Comparison of ENCODE assay signal across 1 mouse cellular context in genomic region chr9:72449367-72449766, GRCm38 (mm10).
TF ChIP-seq lines count a peak whose summit lies in the region.

No protein-coding gene starts in this region.

TF ChIP-seq in CH12.LX, 34 proteins besides CTCF, POLR2A, EP300 and RAD21 (continued from another document):
- TF ChIP-seq MXI1 (IDR thresholded peaks at IDR 0.05; ENCODE audit: low read depth, low read length) (peak; percentile 41; the same call in 1 of the 2 replicates), JUN (IDR thresholded peaks at IDR 0.05; ENCODE audit: insufficient read depth, low read depth, low read length) (no peak), NRF1 (IDR thresholded peaks at IDR 0.05; ENCODE audit: low read depth, low read length) (no peak), GABPA (IDR thresholded peaks at IDR 0.05; ENCODE audit: insufficient replicate concordance, low read depth, low read length) (no peak), SIN3A (IDR thresholded peaks at IDR 0.05; ENCODE audit: low read length) (0 out of 2 replicates have a peak, but pooled peaks have one; percentile 45)
